Mouse (Mus musculus) CH12.LX (cell line): ENCODE measurements around the gene Macf1.

Experiments used
- CTCF ChIP-seq, 2 experiments: IDR thresholded peaks in 1 of 2; conservative IDR thresholded peaks in 1 of 2; 2 replicates each; pipeline ENCODE4 v1.5.1; 2011 to 2012; ENCODE audit warnings: low read depth in 2 of 2, low read length in 2 of 2, improper control_type of control experiment in 1 of 2, inconsistent platforms in 1 of 2, mild to moderate bottlenecking in 1 of 2, moderate library complexity in 1 of 2
- KAT2A ChIP-seq: IDR thresholded peaks from 2 replicates; pipeline ENCODE4 v1.6.1; 2012; ENCODE audit warnings: low read length, improper control_type of control experiment, inconsistent platforms; ENCODE audit not compliant: insufficient replicate concordance
- SIN3A ChIP-seq: IDR thresholded peaks from 2 replicates; pipeline ENCODE4 v1.6.1; 2012; ENCODE audit warnings: low read length, improper control_type of control experiment, inconsistent platforms
- ZC3H11A ChIP-seq: IDR thresholded peaks from 2 replicates; pipeline ENCODE4 v1.6.1; 2012; ENCODE audit warnings: low read depth, mild to moderate bottlenecking, inconsistent platforms, low read length, improper control_type of control experiment

GRCm38 (mm10) chr4:123718434-123718780 lies 34.2 kb upstream of the Macf1 start:
- TF ChIP-seq KAT2A: no peak
- TF ChIP-seq SIN3A: no peak
- no peak for TF ChIP-seq ZC3H11A
- no peak for TF ChIP-seq CTCF (conservative IDR thresholded peaks at IDR 0.05 in 1 of 2, IDR thresholded peaks at IDR 0.05 in 1 of 2; ENCODE audit: low read depth in 2 of 2, low read length in 2 of 2)
